Mouse (Mus musculus) layer of hippocampus, adult 11-12 months (tissue): ENCODE results near the gene Slitrk5.
"Not testable (repeated sequence)": the region's sequence is repeated elsewhere in the genome, so short reads cannot be mapped to it uniquely, and the experiment has no call there.

Experiments used
- DNase-seq: peaks from one replicate; pipeline ENCODE4 v3.0.0; 2022; ENCODE audit warnings: low spot score

The Slitrk5 gene

DNA sequence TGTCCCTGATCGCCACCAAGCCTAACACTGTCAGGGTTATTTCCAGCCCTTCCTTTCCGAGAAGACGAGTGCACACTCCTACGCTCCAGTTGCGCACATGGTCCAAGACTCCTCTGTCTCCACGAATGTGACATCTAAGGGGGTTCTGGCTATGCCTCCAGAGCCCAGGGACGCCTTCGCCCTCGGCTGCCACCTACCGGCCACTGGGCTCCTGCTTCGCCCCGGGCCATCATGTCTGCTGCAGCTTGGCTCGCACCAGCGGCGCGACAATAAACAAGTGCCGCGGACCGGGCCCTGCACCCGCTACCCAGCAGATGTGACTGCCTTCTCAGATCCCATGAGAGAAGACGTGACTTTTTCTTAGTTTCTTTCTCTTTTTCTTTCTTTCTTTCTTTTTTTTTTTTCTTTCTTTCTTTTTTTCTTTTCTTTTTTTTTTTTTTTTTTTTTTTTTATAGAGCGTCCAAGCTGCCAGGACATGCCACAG, at the start of gene Slitrk5:
Gene Slitrk5 (plus strand): TSS at position 434 of the 484 bp plus-strand sequence.
- DNase-seq, result peak; percentile 93

- DNase-seq, result no peak
Observed at GRCm38 (mm10) chr14:111672942-111673341, 2.0 kb upstream of the Slitrk5 start.

DNA sequence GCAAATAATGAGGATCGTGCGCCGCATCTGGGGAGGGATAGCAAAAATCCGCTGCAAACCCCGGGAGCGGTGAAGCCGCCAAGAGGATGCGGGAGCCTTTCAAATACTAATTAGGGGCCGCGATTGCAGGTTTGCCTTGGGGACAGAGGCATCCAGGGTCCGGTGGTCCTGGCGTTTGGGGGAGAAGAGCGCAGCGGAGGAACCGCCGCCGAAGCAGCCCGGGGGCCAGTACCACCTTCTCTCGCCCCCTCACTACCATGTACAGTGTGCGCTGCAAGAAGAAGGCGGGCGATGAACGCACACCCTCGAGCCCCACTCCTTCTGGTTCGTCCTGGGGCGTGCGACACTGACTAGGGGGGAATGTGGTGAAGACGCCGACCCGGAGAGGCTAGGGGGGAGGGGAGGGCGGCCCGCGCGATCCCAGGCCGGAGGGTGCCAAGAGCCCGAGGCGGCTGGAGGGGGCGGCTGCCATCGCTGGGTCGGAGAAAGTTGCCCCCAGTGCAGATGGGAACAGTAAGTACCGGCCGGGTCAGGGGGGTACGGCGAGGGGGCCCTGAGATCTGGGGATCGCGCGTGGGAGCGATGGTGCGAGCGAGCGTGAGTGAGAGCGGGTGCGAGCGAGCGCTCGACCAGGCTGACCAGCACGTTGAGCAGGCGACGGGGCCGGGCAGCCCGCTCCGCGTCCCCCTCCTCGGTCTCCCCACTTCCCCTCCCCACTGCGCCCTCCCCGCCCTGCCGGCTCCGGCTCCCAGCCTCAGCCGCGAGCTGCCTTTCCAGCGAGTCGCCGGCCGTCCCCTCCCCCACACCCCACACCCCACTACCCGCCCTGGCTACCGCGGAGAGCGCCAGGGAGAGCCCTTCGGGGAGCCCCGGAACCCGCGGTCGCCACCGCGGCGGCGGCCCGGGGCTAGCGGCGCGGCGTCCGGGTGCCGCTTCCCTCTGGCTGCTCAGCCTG, 591 bp downstream of the Slitrk5 start:
- DNase-seq, result peak; percentile 39

- DNase-seq, result peak; percentile 41
Observed at GRCm38 (mm10) chr14:111676166-111676581, 1.3 kb downstream of the Slitrk5 start.

- peak; percentile 39 for DNase-seq
Observed at GRCm38 (mm10) chr14:111676851-111677291, 2.0 kb downstream of the Slitrk5 start.

- no peak for DNase-seq
Observed at GRCm38 (mm10) chr14:111677361-111678070, 2.6 kb downstream of the Slitrk5 start.

GRCm38 (mm10) chr14:111680271-111680670, 5.4 kb downstream of the Slitrk5 start:
- DNase-seq, result no peak

DNA sequence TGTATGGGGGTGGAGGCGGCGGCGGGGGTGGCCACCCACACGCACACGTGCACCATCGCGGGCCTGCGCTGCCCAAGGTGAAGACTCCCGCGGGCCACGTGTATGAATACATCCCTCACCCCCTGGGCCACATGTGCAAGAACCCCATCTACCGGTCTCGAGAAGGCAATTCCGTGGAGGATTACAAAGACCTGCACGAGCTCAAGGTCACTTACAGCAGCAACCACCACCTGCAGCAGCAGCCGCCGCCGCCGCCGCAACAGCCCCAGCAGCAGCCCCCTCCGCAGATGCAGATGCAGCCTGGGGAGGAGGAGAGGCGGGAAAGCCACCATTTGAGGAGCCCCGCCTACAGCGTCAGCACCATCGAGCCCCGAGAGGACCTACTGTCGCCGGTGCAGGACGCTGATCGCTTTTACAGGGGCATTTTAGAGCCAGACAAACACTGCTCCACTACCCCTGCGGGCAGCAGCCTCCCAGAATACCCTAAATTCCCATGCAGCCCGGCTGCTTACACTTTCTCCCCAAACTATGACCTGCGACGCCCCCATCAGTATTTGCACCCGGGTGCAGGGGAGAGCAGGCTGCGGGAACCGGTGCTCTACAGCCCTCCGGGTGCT, 6.3 kb downstream of the Slitrk5 start:
- DNase-seq, result peak; percentile 33

- peak; percentile 15 for DNase-seq
Observed at GRCm38 (mm10) chr14:111681773-111682172, 6.9 kb downstream of the Slitrk5 start.

- no peak for DNase-seq
Observed at GRCm38 (mm10) chr14:111683543-111683942, 8.6 kb downstream of the Slitrk5 start.

DNA sequence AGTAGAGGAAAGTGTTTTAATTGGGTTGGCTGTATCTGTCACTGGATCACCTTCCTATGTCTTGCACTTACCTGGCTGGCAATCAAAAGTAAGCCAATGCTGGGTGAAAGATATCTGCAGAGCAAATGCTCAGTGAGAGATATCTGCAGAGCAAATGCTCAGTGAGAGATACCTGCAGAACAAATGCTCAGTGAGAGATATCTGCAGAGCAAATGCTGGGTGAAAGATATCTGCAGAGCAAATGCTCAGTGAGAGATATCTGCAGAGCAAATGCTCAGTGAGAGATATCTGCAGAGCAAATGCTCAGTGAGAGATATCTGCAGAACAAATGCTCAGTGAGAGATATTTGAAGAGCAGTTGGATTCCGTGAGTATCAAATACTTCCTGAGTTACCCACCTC, 15.2 kb downstream of the Slitrk5 start:
- DNase-seq, result not testable (repeated sequence)

GRCm38 (mm10) chr14:111729833-111730232, 54.9 kb downstream of the Slitrk5 start:
- DNase-seq, result no peak
